Mouse (Mus musculus): Measurements from ENCODE around the gene Zscan21.

The Zscan21 gene

DNA sequence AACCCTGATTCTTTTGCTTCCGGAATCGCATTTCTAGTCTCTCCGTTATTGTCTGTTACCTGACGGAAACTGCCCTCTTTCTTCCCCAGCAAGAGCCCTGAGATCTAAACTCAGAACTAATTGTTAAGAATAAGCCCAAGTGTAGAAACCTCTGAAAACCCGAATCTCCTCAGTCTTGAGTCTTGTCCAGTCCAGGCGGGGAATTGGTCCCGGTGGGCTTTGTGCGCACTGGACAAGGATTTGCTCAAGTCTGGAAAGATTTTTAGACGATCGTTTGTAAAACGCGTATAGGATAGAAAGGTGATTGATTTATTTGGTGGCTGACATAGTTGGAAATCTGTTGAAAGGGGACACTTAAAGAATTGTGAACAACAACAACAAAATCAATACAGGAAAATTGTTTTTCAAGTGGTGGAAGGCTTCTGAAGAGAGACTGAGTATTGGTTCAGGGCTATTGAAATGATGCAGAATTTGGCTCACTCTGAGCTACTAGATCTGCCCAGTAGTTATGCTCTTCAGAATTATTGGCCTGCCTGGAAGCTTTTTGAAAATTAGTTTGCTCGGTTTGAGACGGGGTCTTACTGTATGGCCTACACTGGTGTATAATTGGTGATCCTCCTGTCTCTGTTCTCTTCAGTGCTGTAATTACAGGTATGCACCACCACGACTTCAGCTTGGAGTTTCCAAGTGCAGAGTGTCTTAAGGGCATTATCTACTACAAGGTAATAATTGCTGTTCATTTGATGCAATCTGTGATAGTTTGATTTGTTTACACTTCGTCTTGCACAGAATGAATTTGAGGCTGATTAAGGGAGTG lies 704 bp downstream of the Zscan21 start:
- intact Hi-C loops (cut with DNase I): no loop called here

GRCm38 (mm10) chr5:138118041-138118440 lies 1.3 kb downstream of the Zscan21 start:
- intact Hi-C loops (cut with DNase I): no loop called here

DNA sequence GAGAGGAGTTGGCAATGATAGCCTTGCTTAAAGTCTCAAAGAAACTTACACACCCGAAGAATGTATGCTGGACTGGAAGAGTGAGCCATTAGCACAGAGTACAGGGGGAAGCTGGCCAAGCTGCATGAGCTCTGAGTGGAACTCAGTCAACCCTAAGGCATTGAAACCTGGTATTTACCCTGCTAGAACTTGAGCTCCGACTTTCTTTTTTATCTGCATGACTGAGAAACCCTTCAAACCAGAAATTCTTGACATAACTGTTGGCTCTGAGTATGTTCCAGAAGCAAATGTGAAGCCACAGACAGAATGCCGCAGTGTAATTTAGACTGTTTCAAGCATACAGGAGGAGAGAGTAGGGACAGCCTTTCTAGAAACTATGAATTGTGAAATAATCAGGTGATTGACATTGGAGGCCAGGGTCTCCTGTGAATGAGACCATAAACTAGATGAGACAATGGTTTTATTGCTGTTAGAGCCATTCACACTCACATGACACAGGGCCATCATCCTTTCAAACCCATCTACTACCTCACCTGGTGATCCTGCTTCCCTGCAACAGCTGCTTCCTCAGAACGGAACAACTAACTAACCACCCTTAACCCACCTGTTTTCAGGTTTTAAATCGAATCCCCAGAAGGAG lies 15.8 kb downstream of the Zscan21 start:
- intact Hi-C loops (cut with DNase I): no loop called here

DNA sequence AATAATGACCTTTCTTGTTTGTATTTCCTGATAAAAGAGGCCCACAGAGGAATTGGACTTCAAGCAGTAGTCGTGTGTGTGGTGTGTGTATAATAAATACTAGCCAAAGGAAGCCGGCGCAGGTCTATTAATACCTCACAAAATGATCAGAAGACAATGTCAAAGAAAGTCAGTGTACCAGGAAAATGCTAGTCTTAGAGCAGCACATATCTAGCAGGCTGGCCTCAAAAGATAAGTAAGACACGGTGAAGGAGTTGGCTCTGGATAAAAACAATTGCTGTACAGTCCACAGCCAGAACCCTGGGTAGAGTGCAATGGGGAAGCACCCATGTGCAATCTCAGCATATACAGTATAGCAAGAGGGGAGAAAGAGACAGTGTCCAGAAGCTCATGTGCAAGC lies 20.6 kb downstream of the Zscan21 start:
- intact Hi-C loops (cut with DNase I): loop anchor here (5.0 kb wide), 1 partner anchor 250 kb away; no protein-coding TSS in a partner anchor

DNA sequence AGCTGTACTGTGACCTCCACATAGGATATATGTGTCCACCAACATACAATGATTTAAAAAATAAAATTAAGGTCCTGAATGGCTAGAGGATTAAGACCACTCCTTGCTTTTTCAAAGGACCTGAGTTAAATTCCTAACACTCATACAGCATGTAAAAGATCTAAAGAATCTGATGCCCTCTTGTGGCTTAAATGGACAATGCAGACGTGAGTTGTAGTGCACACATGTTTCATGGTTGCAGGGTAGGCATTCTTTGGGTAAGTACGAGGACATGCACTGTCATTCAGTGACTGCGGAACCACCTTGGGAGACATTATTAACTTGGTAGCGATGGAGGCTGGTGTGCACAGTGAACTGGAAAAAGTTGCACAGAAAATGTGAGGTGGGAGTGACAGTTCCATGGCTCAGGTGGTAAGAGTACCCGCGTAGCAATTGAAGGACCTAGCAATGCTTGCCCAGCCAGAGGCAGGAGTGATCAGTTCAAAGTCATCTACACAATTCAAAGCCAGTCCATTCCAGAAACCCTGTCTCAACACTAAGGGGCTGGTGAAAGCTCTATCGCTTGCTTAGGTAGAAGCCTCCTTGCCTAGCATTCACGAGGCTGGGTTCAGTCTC lies 21.3 kb downstream of the Zscan21 start:
- intact Hi-C loops (cut with DNase I): loop anchor here (5.0 kb wide), 1 partner anchor 251 kb away; no protein-coding TSS in a partner anchor

DNA sequence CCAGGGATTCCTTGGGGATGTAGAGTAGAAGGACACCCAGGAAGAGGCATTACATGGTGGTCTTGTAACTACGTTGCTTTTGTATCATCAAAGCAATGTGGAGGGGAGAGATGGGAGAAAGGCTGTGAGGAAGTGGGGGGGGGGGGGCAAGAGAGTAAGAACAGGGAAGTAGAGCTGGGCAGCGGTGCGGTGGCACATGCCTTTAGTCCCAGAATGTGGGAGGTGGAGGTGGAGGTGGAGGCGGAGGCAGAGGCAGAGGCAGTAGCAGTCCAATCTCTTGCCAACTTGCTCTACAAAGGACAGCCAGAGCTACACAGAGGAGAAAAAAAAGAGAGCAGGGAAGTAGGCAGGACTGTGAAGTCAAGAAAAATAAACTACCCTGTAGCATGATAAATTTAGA lies 21.9 kb downstream of the Zscan21 start:
- intact Hi-C loops (cut with DNase I): loop anchor here (5.0 kb wide), 1 partner anchor 251 kb away; no protein-coding TSS in a partner anchor

DNA sequence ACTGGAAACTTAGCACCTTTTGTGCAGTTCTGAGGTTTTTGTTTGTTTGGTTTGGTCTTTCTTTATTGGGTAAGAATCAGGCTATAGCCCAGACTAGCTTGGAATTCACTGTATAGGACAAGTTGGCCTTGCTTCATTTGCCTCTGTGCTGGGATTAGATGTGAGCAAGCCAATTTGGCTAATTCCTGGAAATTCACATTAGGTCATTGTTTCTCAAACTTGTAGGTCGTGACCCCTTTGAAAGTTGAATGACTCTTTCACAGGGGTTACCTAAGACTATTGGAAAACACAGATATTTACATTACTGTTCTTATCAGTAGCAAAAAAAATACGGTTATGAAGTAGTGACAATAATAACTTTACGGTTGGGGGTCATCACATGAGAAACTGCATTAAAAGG lies 37.7 kb downstream of the Zscan21 start:
- intact Hi-C loops (cut with DNase I): no loop called here

DNA sequence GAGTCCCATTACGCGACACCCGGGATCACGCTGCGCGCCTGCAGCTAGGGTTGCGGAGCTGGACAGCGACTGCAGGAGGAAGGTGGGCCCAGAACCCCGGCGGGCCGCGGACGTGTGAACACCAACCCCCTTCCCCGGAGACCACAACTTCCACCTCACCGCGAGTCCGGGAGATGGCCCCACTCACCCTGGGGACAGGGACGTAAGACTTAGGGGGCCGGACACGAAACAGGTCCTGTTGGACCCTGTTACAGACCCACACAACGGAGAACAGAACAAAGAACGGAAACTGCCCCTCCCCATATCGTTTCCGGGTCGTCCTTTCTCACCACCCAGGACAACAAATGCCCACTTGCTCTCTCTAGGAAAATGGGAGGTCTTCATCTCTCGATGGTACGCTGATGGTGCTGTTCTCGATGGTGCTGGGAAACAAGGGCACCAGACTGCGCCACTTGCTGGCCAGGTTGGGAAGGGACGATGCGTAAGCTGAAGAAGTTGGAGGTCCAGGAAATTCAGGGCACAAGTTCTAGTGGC lies 38.8 kb downstream of the Zscan21 start, which contains the start of gene Zfp113:
Gene Zfp113 (minus strand): TSS at position 302 of the 534 bp plus-strand sequence.
- intact Hi-C loops (cut with DNase I): loop anchor here (1.0 kb wide), 1 partner anchor 39 kb away; the partner anchor contains the start of gene Zscan21

DNA sequence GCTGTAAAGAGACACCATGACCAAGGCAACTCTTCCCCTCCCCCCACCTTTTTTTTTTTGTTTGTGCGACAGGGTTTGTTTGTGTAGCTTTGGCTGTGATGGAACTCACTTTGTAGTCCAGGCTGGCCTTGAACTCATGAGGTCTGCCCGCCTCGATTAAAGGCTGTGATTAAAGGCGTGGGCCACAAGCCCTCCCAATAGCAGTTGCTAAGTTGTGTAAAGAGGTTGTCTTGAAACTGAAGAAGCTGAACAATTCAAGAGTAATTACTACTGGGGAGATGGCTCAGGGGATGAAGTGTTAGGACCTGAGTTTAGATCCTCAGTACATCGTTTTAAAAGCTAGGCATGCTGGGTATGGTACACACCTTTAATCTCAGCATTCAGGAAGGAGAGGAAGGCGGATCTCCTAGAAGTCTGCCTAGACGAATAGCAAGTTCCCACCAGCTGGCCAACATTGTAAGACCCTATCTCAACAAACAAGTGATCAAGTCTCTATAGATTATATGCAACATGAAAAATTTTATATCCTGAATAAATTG lies 43.6 kb downstream of the Zscan21 start:
- intact Hi-C loops (cut with DNase I): no loop called here

DNA sequence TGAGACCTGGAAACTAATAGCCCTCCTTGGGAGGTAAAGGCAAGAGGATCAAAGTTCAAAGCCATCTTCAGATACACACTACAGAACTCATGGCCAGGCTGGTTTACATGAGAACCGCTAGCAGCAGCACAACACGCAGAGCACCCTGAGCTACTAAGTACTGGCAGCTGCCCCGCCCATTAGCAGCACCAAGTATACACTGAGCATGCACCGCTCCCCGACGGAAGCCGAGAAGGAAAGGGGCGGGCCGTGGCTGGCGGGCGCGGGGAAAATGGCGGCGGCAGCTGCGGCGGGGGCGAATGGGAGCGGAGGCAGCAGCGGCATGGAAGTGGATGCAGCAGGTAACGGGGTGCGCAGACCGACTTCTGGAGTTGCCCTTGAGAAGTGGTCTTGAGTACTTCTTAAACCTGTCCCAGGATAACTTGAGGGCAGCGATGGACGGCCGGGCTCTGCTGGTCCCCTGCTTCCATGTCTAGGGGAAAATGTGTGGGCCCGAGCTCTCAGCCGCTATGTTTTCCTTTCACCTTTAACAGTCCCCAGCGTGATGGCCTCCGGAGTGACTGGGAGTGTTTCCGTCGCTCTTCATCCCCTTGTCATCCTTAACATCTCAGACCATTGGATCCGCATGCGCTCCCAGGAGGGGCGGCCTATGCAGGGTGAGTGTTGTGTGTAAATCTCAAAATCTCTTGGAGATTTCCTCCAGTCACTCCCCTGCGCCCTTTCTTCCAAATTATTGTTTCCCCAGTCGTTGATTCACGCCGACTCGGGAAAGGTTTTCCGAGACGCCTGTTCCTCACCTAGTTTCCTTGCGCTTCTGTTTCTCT lies 44.4 kb downstream of the Zscan21 start, which contains the start of gene Cops6:
Gene Cops6 (plus strand): TSS at position 230 of the 824 bp plus-strand sequence.
- intact Hi-C loops (cut with DNase I): no loop called here

- intact Hi-C loops (cut with DNase I): no loop called here
Measured at GRCm38 (mm10) chr5:138163046-138163445, 46.3 kb downstream of the Zscan21 start.

DNA sequence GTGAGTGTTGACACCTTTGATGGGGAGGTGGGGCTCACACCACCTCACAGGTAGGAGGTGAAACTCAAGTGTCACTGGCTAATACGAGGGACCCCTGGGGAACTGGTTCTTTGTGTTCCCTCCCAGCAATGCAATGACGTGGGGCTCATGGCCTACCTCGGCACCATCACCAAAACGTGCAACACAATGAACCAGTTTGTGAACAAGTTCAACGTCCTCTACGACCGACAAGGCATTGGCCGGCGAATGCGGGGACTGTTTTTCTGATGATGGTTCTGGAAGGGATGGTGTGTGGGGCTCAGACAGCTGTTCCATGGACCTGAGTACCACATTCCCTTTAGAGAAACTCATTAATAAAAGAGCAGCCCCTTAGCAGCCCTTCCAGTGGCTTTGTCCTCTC lies 46.9 kb downstream of the Zscan21 start:
- intact Hi-C loops (cut with DNase I): no loop called here

DNA sequence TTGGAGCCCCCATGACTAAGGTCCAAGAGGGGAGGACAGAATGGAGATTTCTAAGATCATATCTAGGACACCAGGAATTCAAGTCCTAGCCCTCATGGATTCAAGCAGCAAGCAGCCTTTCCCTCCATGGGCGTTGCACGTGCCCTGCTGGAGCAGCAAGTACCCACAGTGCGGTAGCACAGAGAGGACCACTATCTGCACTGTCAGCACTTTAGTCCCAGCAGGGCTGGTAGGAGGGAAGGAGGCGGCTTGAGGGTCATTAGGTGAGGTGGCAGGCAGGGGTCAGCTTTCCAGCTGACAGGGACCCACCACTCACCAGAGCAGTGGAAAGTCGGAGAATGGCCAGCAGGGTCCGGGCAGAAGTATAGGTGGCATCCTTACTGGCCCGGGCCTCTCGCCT lies 48.9 kb downstream of the Zscan21 start:
- intact Hi-C loops (cut with DNase I): no loop called here

DNA sequence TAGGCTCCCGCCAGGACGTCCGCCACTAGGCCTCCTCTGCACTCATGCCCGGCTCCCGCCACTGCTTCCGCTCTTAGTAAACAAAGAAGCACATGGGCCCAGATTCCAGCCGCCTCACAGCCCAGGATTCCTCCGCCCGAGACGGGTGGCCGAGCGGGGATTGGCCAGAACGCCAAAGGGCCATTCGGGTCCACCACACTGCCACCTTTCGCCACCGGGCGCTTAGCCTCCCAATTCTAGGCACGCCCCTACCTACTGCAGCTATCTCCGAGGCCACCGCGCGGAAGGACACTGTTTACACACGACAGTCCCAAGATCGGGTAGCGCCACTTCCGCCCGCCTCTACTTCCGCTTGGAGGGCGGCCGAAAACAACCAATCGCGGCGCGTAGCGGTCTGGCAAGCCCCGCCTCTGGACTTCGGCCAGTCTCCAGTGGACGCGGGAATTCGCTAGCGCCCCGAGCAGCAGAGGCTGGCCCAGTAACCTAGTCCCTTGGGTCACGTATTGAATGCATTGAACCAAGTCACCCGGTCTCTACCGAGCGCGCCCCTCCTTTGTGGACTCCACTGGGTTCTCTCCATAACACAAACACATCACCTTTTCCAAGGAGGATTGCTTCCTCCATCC lies 54.3 kb downstream of the Zscan21 start:
- intact Hi-C loops (cut with DNase I): no loop called here

- intact Hi-C loops (cut with DNase I): no loop called here
Measured at GRCm38 (mm10) chr5:138171695-138172491, 55.2 kb downstream of the Zscan21 start, which contains the start of the genes Ap4m1 and Mcm7. Ap4m1 (plus strand) TSS chr5:138172002. Mcm7 (minus strand) TSS chr5:138172422.

DNA sequence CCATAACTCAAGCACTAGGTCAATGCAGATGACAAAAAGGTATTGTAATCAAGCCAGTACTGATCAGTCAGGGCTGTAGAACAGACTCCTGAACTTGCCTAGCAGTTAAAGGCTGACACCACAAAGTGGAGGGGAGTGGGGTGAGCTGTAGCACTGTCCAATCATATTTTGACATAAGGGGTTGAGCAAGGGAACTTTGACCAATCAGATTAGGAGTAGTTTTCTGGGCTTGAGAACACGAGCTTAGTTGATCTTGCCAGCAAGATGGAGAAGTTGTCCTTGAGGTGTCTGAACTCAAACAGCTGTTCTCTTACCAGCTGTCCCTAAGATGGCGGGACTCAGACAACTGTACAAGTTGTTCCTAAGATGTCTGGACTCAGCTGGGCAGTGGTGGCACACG lies 56.5 kb downstream of the Zscan21 start:
- intact Hi-C loops (cut with DNase I): no loop called here

All from adrenal gland (tissue).